Mouse (Mus musculus) forebrain, embryonic 16.5 days (tissue): ENCODE measurements at regions not wholly inside any gene's neighbourhood (a gene's known extent, or its start where the extent isn't known, plus 50 kb on each side); places are given as distances from the start of the nearest gene placed in this dataset.

Source experiments
- ATAC-seq: fragments of 200-750 bp; cut with Nextera tagmentation; 2 replicates; pipeline ENCODE4 v1.8.0; 2017; ENCODE audit warnings: mild to moderate bottlenecking, moderate library complexity
- H3K27ac ChIP-seq: fragments of 300-500 bp; sonication (generic); 2 replicates; pipeline ENCODE4 v1.5.1; 2014; ENCODE audit warnings: low read length, control low read depth
- H3K27me3 ChIP-seq: fragments of 300-500 bp; sonication (generic); replicated peaks from 2 replicates; pipeline ENCODE4 v1.6.1; 2014; ENCODE audit warnings: low read length; ENCODE audit not compliant: control insufficient read depth, insufficient read depth
- H3K36me3 ChIP-seq: fragments of 300-500 bp; sonication (generic); 2 replicates; pipeline ENCODE4 v1.6.1; 2014; ENCODE audit not compliant: control insufficient read depth, insufficient read depth
- H3K4me1 ChIP-seq: fragments of 300-500 bp; sonication (generic); replicated peaks from 2 replicates; pipeline ENCODE4 v1.6.1; 2014; ENCODE audit warnings: low read length; ENCODE audit not compliant: control insufficient read depth, insufficient read depth
- H3K4me2 ChIP-seq: fragments of 300-500 bp; sonication (generic); 2 replicates; pipeline ENCODE4 v1.6.1; 2014; ENCODE audit warnings: mild to moderate bottlenecking, low read length, control low read depth
- H3K4me3 ChIP-seq: fragments of 300-500 bp; sonication (generic); replicated peaks from 2 replicates; pipeline ENCODE4 v1.5.1; 2014; ENCODE audit warnings: mild to moderate bottlenecking, low read length, control low read depth
- H3K9ac ChIP-seq: fragments of 300-500 bp; sonication (generic); replicated peaks from 2 replicates; pipeline ENCODE4 v1.6.1; 2014; ENCODE audit warnings: low read depth, low read length, control low read depth
- H3K9me3 ChIP-seq: fragments of 300-500 bp; sonication (generic); 2 replicates; pipeline ENCODE4 v1.6.1; 2016; ENCODE audit warnings: low read length; ENCODE audit not compliant: control insufficient read depth
- WGBS: fragments of 180-500 bp; shearing (Covaris S2); extraction: QIAGEN DNeasy Blood & Tissue Kit; methylation state at CpG from one replicate; pipeline ENCODE4 v1.1.7; 2014; 5-methylcytosine and 5-hydroxymethylcytosine counted together

GRCm38 (mm10) chr4:54704696-54705095 lies 240.2 kb upstream of the Zfp462 start:
- H3K4me3 ChIP-seq, result no peak overlapping the region
- no peak overlapping the region for H3K27ac ChIP-seq
- no peaks in the 10 kb centered on the region for H3K36me3 ChIP-seq
- H3K9me3 ChIP-seq, result no peaks in the 10 kb centered on the region
- no peak overlapping the region for H3K9ac ChIP-seq
- H3K4me2 ChIP-seq, result no peak overlapping the region
- no peaks in the 10 kb centered on the region for H3K4me1 ChIP-seq
- 86% methylated on average over 5 of the region's 5 CpGs for WGBS
- no peak for ATAC-seq
- no peaks in the 10 kb centered on the region for H3K27me3 ChIP-seq

DNA sequence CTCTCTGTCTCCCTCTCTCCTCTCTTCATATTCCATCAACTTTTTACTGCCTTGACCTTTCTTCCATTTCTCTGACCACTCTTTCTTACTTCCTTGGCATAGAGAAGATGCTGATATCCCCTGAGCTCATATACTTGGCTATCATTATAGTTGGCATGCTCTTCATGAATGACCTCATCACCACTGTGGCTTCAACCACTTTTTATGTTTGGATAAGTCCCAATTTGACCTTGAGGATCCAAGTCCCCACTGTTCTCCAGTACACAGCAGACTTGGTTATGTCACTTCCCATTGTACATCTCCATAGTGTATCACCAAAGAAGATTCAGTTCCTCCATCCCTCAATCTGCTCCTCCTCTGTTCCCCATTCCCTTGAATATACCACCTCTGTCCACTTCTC lies 235.1 kb upstream of the Zfp462 start:
- Histone ChIP-seq H3K4me2 (no peak overlapping the region), H3K9ac (no peak overlapping the region), H3K27ac (no peak overlapping the region), H3K36me3 (no peaks in the 10 kb centered on the region), H3K9me3 (no peaks in the 10 kb centered on the region), H3K4me1 (no peaks in the 10 kb centered on the region), H3K4me3 (no peak overlapping the region), H3K27me3 (no peaks in the 10 kb centered on the region)
- no peak for ATAC-seq

- H3K9ac ChIP-seq, result no peak overlapping the region
- H3K27ac ChIP-seq, result no peak overlapping the region
- no peak for ATAC-seq
- H3K4me2 ChIP-seq, result no peak overlapping the region
- H3K4me3 ChIP-seq, result no peak overlapping the region
- H3K27me3 ChIP-seq, result no peaks in the 10 kb centered on the region
- no peaks in the 10 kb centered on the region for H3K4me1 ChIP-seq
- 89% methylated on average over 3 of the region's 3 CpGs for WGBS
- no peaks in the 10 kb centered on the region for H3K36me3 ChIP-seq
- H3K9me3 ChIP-seq, result no peaks in the 10 kb centered on the region
Measured at GRCm38 (mm10) chr4:54712929-54713328, 231.9 kb upstream of the Zfp462 start.

DNA sequence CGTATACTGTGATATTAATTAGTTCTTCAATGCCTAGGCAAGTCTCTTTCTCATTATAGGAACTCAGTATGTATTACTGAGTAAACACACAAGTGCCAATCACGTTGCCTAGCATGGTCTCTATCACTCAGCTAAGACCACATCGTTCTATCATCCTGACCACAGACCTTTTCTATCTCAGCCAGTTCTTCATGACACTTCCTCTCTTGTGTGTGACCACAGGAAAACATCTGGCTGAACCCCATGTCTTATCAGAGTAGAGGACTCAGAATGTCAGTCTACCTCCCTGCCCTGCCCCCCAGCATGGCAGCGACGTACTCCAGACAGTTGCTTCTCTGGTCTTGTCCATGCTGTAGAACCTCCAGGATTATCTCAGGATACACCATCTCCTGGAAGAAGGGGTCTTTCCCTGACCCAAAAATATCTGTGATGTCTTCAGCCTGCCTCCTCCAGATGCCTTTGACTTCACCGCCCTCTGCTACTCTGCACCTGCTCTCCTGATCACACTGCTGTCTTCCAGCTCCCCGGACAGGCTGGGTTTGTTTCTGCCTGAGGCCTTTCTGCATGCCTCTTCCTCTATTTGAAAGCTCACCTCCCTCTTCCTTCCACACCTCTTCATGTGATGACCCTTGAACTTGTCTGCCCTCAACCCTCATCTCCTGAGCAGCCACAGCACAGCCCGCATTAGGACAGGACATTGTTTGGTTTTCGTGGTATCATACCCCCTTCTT lies 230.1 kb upstream of the Zfp462 start:
- no peak for ATAC-seq
- no peaks in the 10 kb centered on the region for H3K27me3 ChIP-seq
- no peak overlapping the region for H3K4me2 ChIP-seq
- no peak overlapping the region for H3K27ac ChIP-seq
- H3K4me3 ChIP-seq, result no peak overlapping the region
- H3K9ac ChIP-seq, result no peak overlapping the region
- no peaks in the 10 kb centered on the region for H3K9me3 ChIP-seq
- no peaks in the 10 kb centered on the region for H3K4me1 ChIP-seq
- WGBS, result 92% methylated on average over 9 of the region's 9 CpGs
- H3K36me3 ChIP-seq, result no peaks in the 10 kb centered on the region

DNA sequence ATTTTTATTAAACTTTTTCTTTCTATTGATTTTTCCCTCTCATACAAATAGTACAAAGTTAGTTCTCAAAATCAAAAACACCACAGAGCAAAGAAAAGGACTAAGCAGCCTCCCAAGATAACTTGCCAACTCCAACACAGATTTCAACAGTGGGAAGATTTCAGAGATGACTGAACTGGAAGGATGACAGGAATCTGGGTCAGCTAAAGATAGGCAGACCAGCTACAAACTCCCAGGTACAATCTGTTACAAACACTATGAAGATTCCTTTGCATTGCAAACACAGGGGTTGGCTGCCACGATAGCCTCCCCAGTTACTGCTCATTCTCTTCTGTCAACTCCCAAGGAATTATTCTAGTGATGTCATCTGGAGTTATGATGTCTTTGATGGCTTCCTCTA lies 226.8 kb upstream of the Zfp462 start:
- WGBS, result 77% methylated on average over 1 of the region's 1 CpGs
- no peak overlapping the region for H3K9ac ChIP-seq
- no peak for ATAC-seq
- no peaks in the 10 kb centered on the region for H3K9me3 ChIP-seq
- H3K27ac ChIP-seq, result no peak overlapping the region
- no peaks in the 10 kb centered on the region for H3K36me3 ChIP-seq
- H3K4me2 ChIP-seq, result no peak overlapping the region
- H3K4me3 ChIP-seq, result no peak overlapping the region
- no peaks in the 10 kb centered on the region for H3K4me1 ChIP-seq
- no peaks in the 10 kb centered on the region for H3K27me3 ChIP-seq

DNA sequence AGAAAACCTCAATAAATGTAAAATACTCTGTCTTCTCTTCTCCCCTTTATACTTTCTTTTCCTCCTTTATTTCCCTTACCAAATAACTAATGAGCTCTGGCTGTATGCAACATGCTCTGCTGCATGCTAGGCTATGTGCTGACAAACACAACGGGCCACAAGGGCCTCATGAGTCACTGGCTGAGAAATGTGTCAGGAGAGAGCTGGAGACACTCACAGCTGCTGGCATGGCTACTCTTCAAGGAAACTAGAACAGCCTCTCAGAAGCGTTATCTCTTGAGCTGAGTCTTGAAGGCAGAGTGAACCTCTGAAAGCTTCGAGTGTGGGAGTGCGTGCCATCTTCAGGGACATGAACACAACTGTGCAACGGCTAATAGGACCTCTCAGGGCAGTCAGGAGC lies 205.8 kb upstream of the Zfp462 start:
- Histone ChIP-seq H3K4me3 (no peak overlapping the region), H3K9me3 (no peaks in the 10 kb centered on the region), H3K4me2 (no peak overlapping the region), H3K9ac (no peak overlapping the region), H3K27ac (no peak overlapping the region), H3K27me3 (no peaks in the 10 kb centered on the region), H3K4me1 (no peaks in the 10 kb centered on the region), H3K36me3 (no peaks in the 10 kb centered on the region)
- 80% methylated on average over 5 of the region's 5 CpGs for WGBS
- no peak for ATAC-seq

GRCm38 (mm10) chr4:54751458-54751857 lies 193.4 kb upstream of the Zfp462 start:
- Histone ChIP-seq H3K4me2 (no peak overlapping the region), H3K27ac (no peak overlapping the region), H3K4me1 (no peaks in the 10 kb centered on the region), H3K4me3 (no peak overlapping the region), H3K36me3 (no peaks in the 10 kb centered on the region), H3K9ac (no peak overlapping the region), H3K27me3 (no peaks in the 10 kb centered on the region), H3K9me3 (no peaks in the 10 kb centered on the region)
- 74% methylated on average over 2 of the region's 2 CpGs for WGBS
- ATAC-seq, result no peak

DNA sequence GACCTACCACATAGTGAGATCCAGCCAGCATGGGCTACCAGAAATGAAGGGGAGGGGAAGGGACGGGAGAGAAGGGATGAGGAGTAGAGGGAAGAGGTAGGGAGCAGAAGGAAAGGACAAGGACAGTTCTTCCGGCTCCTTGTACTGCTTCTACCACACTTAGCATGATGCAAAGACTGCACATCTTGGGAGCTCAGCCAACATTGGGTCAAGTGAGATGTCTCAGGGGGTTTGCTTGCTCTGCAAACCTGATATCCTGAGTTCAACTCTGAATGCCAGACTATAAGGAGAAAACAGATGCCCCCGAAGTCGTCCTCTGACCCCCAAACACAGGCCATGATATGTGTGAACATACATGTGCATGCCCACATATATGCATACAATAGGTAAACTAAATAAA lies 188.4 kb upstream of the Zfp462 start:
- 91% methylated on average over 4 of the region's 4 CpGs for WGBS
- H3K4me2 ChIP-seq, result no peak overlapping the region
- H3K4me1 ChIP-seq, result peaks cover 18% of the 10 kb centered on the region
- H3K9ac ChIP-seq, result no peak overlapping the region
- H3K27me3 ChIP-seq, result no peaks in the 10 kb centered on the region
- H3K36me3 ChIP-seq, result no peaks in the 10 kb centered on the region
- no peak overlapping the region for H3K4me3 ChIP-seq
- no peak for ATAC-seq
- no peak overlapping the region for H3K27ac ChIP-seq
- no peaks in the 10 kb centered on the region for H3K9me3 ChIP-seq

DNA sequence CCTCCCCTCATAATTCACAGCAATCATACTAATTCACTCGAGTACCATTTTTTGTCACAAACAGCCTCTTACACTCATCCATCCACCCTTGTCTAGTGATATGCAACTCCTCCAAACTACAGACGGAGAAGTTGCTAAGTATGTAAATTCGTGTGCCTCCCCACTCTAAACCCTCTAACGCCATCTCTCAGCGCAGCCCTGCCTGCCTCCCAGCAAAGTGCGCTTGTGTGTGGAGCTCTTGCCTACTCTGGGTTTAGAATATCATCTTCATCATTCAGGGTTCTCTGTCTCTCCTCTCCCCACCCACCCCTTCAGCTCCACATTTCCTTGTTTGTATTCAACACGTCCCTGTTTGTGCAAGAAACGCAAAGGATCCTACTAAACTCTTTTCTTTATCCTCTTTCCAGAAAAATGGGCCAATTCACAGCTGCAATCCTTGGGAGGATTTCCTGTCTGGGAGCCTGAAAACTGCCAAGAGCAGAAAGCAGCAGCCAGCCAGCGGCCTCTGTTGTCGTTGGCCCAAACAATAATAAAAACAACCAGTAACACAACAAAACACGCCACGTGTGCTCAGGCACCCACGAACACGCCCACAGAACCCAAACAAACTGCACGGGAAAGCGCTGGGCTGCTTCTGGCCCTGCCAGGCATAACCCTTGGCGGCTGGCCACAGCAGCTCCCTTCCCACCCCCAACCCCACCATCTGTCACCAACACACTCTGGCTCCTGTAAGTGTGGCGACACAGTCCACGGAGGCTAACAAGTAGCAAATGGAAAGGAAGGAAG lies 186.9 kb upstream of the Zfp462 start:
- 0 out of 2 replicates have a peak overlapping the region, but pooled peaks have one; percentile 10 for H3K9ac ChIP-seq
- WGBS, result 21% methylated on average over 19 of the region's 19 CpGs

More for the DNA sequence above, 186.9 kb upstream of the Zfp462 start:
- Histone ChIP-seq H3K27ac (peak overlapping the region; percentile 46), H3K4me2 (peak overlapping the region; percentile 48), H3K36me3 (no peaks in the 10 kb centered on the region), H3K4me1 (peaks cover 18% of the 10 kb centered on the region), H3K4me3 (peak overlapping the region; percentile 13), H3K9me3 (no peaks in the 10 kb centered on the region), H3K27me3 (no peaks in the 10 kb centered on the region)
- peak; percentile 95 for ATAC-seq
